Mouse (Mus musculus) R1 (cell line): ENCODE measurements at regions not wholly inside any gene's neighbourhood (a gene's known extent, or its start where the extent isn't known, plus 50 kb on each side); places are given as distances from the start of the nearest gene placed in this dataset.

Experiments
- DNase-seq: peaks from one replicate; pipeline ENCODE4 v3.0.0-alpha.2; 2018; ENCODE audit warnings: low read depth, low spot score

GRCm38 (mm10) chr1:193421820-193422219 is 51.7 kb upstream of the Camk1g start:
- no peak for DNase-seq

- DNase-seq: no peak
These were observed 51.3 kb upstream of the Camk1g start for GRCm38 (mm10) chr1:193421414-193421813.
